Mouse (Mus musculus): ENCODE data around the gene Nolc1.

DNA sequence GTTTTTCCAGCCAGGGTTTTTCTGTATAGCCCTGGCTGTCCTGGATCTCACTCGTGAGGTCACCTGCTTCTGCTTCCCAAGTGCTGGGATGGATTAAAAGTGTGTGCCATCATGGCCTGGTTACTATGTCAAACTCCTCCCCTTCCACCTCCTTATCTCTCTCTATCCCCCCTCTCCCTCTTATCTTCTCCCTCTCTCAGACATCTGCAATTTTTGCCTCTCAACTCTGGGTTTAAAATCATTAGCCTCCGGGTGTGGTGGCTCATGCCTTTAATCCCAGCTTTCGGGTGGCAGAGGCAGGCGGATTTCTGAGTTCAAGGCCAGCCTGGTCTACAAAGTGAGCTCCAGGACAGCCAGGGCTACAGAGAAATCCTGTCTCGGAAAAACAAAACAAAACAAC, 1.4 kb upstream of the Nolc1 start:
- TF ChIP-seq TAL1 (IDR thresholded peaks at IDR 0.05; ENCODE audit: low read length) (no peak), GATA1 (IDR thresholded peaks at IDR 0.05; ENCODE audit: low read length) (peak; percentile 34)

Measured in erythroblast, embryonic 14.5 days (primary cell).